Mouse (Mus musculus): ENCODE measurements around the gene Cycs. TPM values are rescaled to one million over a fixed set of nuclear protein-coding genes. Genes with fewer than 3 reads are reported as not detected.

Cycs gene
- total and polyA plus RNA-seq, 3 experiments: 28.0 to 139 (median 83.0) TPM

GRCm38 (mm10) chr6:50552881-50553518 lies 13.3 kb downstream of the Cycs start:
- TF ChIP-seq E2F4 (IDR thresholded peaks at IDR 0.05; ENCODE audit: borderline replicate concordance, low read depth, low read length) (no peak), ELF1 (IDR thresholded peaks at IDR 0.05; ENCODE audit: low read depth, low read length) (no peak), NRF1 (IDR thresholded peaks at IDR 0.05; ENCODE audit: insufficient read depth, low read depth, low read length, poor library complexity, severe bottlenecking) (no peak), UBTF (IDR thresholded peaks at IDR 0.05; ENCODE audit: borderline replicate concordance, insufficient read depth, low read depth, low read length) (no peak), SIN3A (IDR thresholded peaks at IDR 0.05; ENCODE audit: low read length) (no peak), NELFE (IDR thresholded peaks at IDR 0.05; ENCODE audit: low read depth, low read length) (no peak), POLR2AphosphoS5 (IDR thresholded peaks at IDR 0.05; ENCODE audit: borderline replicate concordance, low read depth, low read length) (no peak), MAZ (IDR thresholded peaks at IDR 0.05; ENCODE audit: low read depth, low read length) (no peak), BHLHE40 (IDR thresholded peaks at IDR 0.05; ENCODE audit: borderline replicate concordance, low read depth, low read length) (no peak), MYC (IDR thresholded peaks at IDR 0.05; ENCODE audit: low read depth, low read length) (no peak), CHD1 (IDR thresholded peaks at IDR 0.05; ENCODE audit: low read depth, low read length) (no peak), ZC3H11A (IDR thresholded peaks at IDR 0.05; ENCODE audit: low read depth, low read length) (no peak), SMC3 (IDR thresholded peaks at IDR 0.05; ENCODE audit: low read depth, low read length) (no peak)
- no peaks in the 10 kb centered on the region for H3K36me3 ChIP-seq (ENCODE audit: control insufficient read depth in 1 of 2, insufficient read depth in 2 of 2, low read length in 2 of 2)
- no peaks in the 10 kb centered on the region; a peak in 2 of 4 replicates for H3K27me3 ChIP-seq (ENCODE audit: control insufficient read depth in 1 of 2, insufficient read depth in 2 of 2, low read length in 2 of 2)
- H3K9me3 ChIP-seq (replicated peaks; ENCODE audit: insufficient read depth, low read length): no peaks in the 10 kb centered on the region
- no peaks in the 10 kb centered on the region for H3K4me1 ChIP-seq (ENCODE audit: control insufficient read depth in 1 of 2, insufficient read depth in 2 of 2, low read length in 2 of 2)
- H3K4me3 ChIP-seq (ENCODE audit: control insufficient read depth in 1 of 2, insufficient read depth in 1 of 2, low read depth in 2 of 2, low read length in 2 of 2): no peak overlapping the region
- no peak overlapping the region for H3K27ac ChIP-seq (ENCODE audit: control insufficient read depth, low read depth, low read length)
- H3K79me2 ChIP-seq (ENCODE audit: control insufficient read depth, insufficient read depth, low read length, poor library complexity): no peaks in the 10 kb centered on the region
- H3K9ac ChIP-seq (ENCODE audit: control insufficient read depth, low read depth, low read length, poor library complexity, severe bottlenecking): no peak overlapping the region
- DNase-seq (ENCODE audit: low read depth, low spot score): no peak

GRCm38 (mm10) chr6:50549791-50550190 lies 16.5 kb downstream of the Cycs start:
- TF ChIP-seq POLR2AphosphoS2 (IDR thresholded peaks at IDR 0.05; ENCODE audit: low read length) (no peak), TCF12 (IDR thresholded peaks at IDR 0.05; ENCODE audit: low read depth, low read length) (no peak), MYC (IDR thresholded peaks at IDR 0.05; ENCODE audit: low read depth, low read length) (no peak), POLR2A (IDR thresholded peaks at IDR 0.05; ENCODE audit: control insufficient read depth in 1 of 2, insufficient read depth in 1 of 2, low read depth in 1 of 2, low read length in 2 of 2, poor library complexity in 1 of 2) (no peak), ETS1 (IDR thresholded peaks at IDR 0.05; ENCODE audit: low read depth, low read length) (no peak), USF2 (IDR thresholded peaks at IDR 0.05; ENCODE audit: borderline replicate concordance in 1 of 2, insufficient read depth in 1 of 2, low read depth in 1 of 2, low read length in 2 of 2) (no peak), CTCF (IDR thresholded peaks at IDR 0.05 in 2 of 3, conservative IDR thresholded peaks at IDR 0.05 in 1 of 3; ENCODE audit: control insufficient read depth in 1 of 3, insufficient read depth in 1 of 3, low read depth in 2 of 3, low read length in 3 of 3, poor library complexity in 1 of 3, severe bottlenecking in 1 of 3) (no peak), E2F4 (IDR thresholded peaks at IDR 0.05; ENCODE audit: borderline replicate concordance, low read depth, low read length) (no peak), ZKSCAN1 (IDR thresholded peaks at IDR 0.05; ENCODE audit: low read depth, low read length) (no peak), MAFK (IDR thresholded peaks at IDR 0.05; ENCODE audit: borderline replicate concordance, low read depth, low read length) (no peak), HCFC1 (IDR thresholded peaks at IDR 0.05; ENCODE audit: low read depth, low read length) (no peak), ZMIZ1 (IDR thresholded peaks at IDR 0.05; ENCODE audit: low read depth, low read length) (no peak)
- Histone ChIP-seq H3K4me1 (ENCODE audit: control insufficient read depth in 1 of 2, insufficient read depth in 2 of 2, low read length in 2 of 2) (peaks cover 0 to 7% of the 10 kb centered on the region in 2 experiments; a peak in 1 of 4 replicates), H3K9me3 (replicated peaks; ENCODE audit: insufficient read depth, low read length) (no peaks in the 10 kb centered on the region), H3K79me2 (ENCODE audit: control insufficient read depth, insufficient read depth, low read length, poor library complexity) (no peaks in the 10 kb centered on the region), H3K9ac (ENCODE audit: control insufficient read depth, low read depth, low read length, poor library complexity, severe bottlenecking) (no peak overlapping the region), H3K27me3 (ENCODE audit: control insufficient read depth in 1 of 2, insufficient read depth in 2 of 2, low read length in 2 of 2) (no peaks in the 10 kb centered on the region; a peak in 2 of 4 replicates), H3K4me3 (ENCODE audit: control insufficient read depth in 1 of 2, insufficient read depth in 1 of 2, low read depth in 2 of 2, low read length in 2 of 2) (no peak overlapping the region), H3K27ac (ENCODE audit: control insufficient read depth, low read depth, low read length) (no peak overlapping the region), H3K36me3 (ENCODE audit: control insufficient read depth in 1 of 2, insufficient read depth in 2 of 2, low read length in 2 of 2) (peaks cover 0 to 9% of the 10 kb centered on the region in 2 experiments; a peak in 2 of 4 replicates)
- no peak for DNase-seq (ENCODE audit: low read depth, low spot score)
